Comparison of ENCODE assay signal across 26 mouse cellular contexts in genomic region chr3:143806940-143807339, GRCm38 (mm10).
DNase-seq lines count a peak whose midpoint lies in the region; ATAC-seq lines count a peak whose summit lies in the region.
"Had no signal": no experiment of that assay in that cellular context is flagged by ENCODE, and none has a peak within 500 bp of the region (broad histone marks: within the 10 kb centered on the region; RNA-seq: fewer than 3 reads in every experiment).

No protein-coding gene starts in this region.

- H3K27ac ChIP-seq in lung, embryonic 15.5 days, result peak overlapping the region; percentile 73
- H3K27ac ChIP-seq in kidney, embryonic 15.5 days, result peak overlapping the region; percentile 69
- H3K27ac ChIP-seq in stomach, embryonic 15.5 days, result peak overlapping the region; percentile 35; the same call in 1 of the 2 replicates
- H3K27ac ChIP-seq: embryonic facial prominence, embryonic 13.5 days; heart, embryonic 10.5 days; heart, embryonic 15.5 days; layer of hippocampus, adult 2 months; left cerebral cortex, adult 2 months; liver, embryonic 15.5 days; midbrain, embryonic 12.5 days; neural tube, embryonic 12.5 days had no signal

- H3K36me3 ChIP-seq in lung, embryonic 15.5 days, result no peaks in the 10 kb centered on the region
- H3K36me3 ChIP-seq in kidney, embryonic 15.5 days, result no peaks in the 10 kb centered on the region
- H3K36me3 ChIP-seq in stomach, embryonic 15.5 days, result no peaks in the 10 kb centered on the region
- H3K36me3 ChIP-seq: embryonic facial prominence, embryonic 13.5 days; heart, embryonic 10.5 days; heart, embryonic 15.5 days; limb, embryonic 12.5 days; liver, embryonic 15.5 days; midbrain, embryonic 12.5 days; neural tube, embryonic 12.5 days had no signal

- peak; percentile 46; the same call in 1 of the 2 replicates for ATAC-seq in lung, embryonic 15.5 days (ENCODE audit: borderline replicate concordance, extremely low read depth, low FRiP score, low TSS enrichment)
- ATAC-seq in kidney, embryonic 15.5 days (replicated peaks; ENCODE audit: low FRiP score), result peak; percentile 12; the same call in 1 of the 2 replicates
- peak; percentile 70 for ATAC-seq in stomach, embryonic 15.5 days (ENCODE audit: insufficient read depth, low FRiP score, low read depth)
- ATAC-seq: CD4-positive, CD25-positive, alpha-beta regulatory T cell, adult 4 months; forebrain, embryonic 16.5 days; hindbrain, embryonic 16.5 days had no signal

- peak; percentile 19 for DNase-seq in kidney, adult 18-20 months
- DNase-seq in kidney, postnatal 14 days, result no peak
- DNase-seq in lung, postnatal 36 days, result no peak
- DNase-seq in frontal cortex, postnatal 10 days (ENCODE audit: low spot score in 2 of 2), result no peak
- DNase-seq: cerebellum, adult 11 months; cerebellum, adult 9-11 months; right cerebral cortex, postnatal 4 days; thymus, adult 18-20 months; thymus, postnatal 25 days had no signal

- no peaks in the 10 kb centered on the region for H3K27me3 ChIP-seq in lung, embryonic 15.5 days
- H3K27me3 ChIP-seq in kidney, embryonic 15.5 days, result no peaks in the 10 kb centered on the region
- H3K27me3 ChIP-seq in stomach, embryonic 15.5 days (replicated peaks), result no peaks in the 10 kb centered on the region
- H3K27me3 ChIP-seq: heart, embryonic 15.5 days; liver, embryonic 15.5 days; megakaryocyte, embryonic 14.5 days; midbrain, embryonic 12.5 days; neural tube, embryonic 12.5 days had no signal

- 41% methylated on average over 3 of the region's 3 CpGs for WGBS in lung, embryonic 15.5 days
- 54% methylated on average over 3 of the region's 3 CpGs for WGBS in kidney, embryonic 15.5 days
- WGBS in stomach, embryonic 15.5 days, result 57% methylated on average over 3 of the region's 3 CpGs

- H3K9me3 ChIP-seq in lung, embryonic 15.5 days, result no peaks in the 10 kb centered on the region
- no peaks in the 10 kb centered on the region for H3K9me3 ChIP-seq in kidney, embryonic 15.5 days (replicated peaks)
- no peaks in the 10 kb centered on the region for H3K9me3 ChIP-seq in stomach, embryonic 15.5 days
- H3K9me3 ChIP-seq: embryonic facial prominence, embryonic 13.5 days; heart, embryonic 10.5 days; heart, embryonic 15.5 days; limb, embryonic 12.5 days; liver, embryonic 15.5 days; midbrain, embryonic 12.5 days; neural tube, embryonic 12.5 days had no signal

- H3K9ac ChIP-seq in lung, embryonic 15.5 days, result no peak overlapping the region
- no peak overlapping the region for H3K9ac ChIP-seq in kidney, embryonic 15.5 days
- H3K9ac ChIP-seq in stomach, embryonic 15.5 days, result no peak overlapping the region
- H3K9ac ChIP-seq: embryonic facial prominence, embryonic 13.5 days; heart, embryonic 15.5 days; limb, embryonic 12.5 days; liver, embryonic 15.5 days; midbrain, embryonic 12.5 days; neural tube, embryonic 12.5 days had no signal

- H3K4me3 ChIP-seq in lung, embryonic 15.5 days, result no peak overlapping the region
- no peak overlapping the region for H3K4me3 ChIP-seq in kidney, embryonic 15.5 days (replicated peaks)
- no peak overlapping the region for H3K4me3 ChIP-seq in stomach, embryonic 15.5 days (replicated peaks)
- H3K4me3 ChIP-seq: embryonic facial prominence, embryonic 13.5 days; heart, embryonic 10.5 days; heart, embryonic 15.5 days; layer of hippocampus, adult 2 months; left cerebral cortex, adult 2 months; limb, embryonic 12.5 days; liver, embryonic 15.5 days; megakaryocyte, embryonic 14.5 days; midbrain, embryonic 12.5 days; myocyte; neural tube, embryonic 12.5 days had no signal

- no peaks in the 10 kb centered on the region for H3K4me1 ChIP-seq in lung, embryonic 15.5 days
- H3K4me1 ChIP-seq in kidney, embryonic 15.5 days, result 0 out of 2 replicates have a peak, but pooled peaks cover 6% of the 10 kb centered on the region
- no peaks in the 10 kb centered on the region for H3K4me1 ChIP-seq in stomach, embryonic 15.5 days
- H3K4me1 ChIP-seq: embryonic facial prominence, embryonic 13.5 days; heart, embryonic 10.5 days; heart, embryonic 15.5 days; liver, embryonic 15.5 days; megakaryocyte, embryonic 14.5 days; midbrain, embryonic 12.5 days; neural tube, embryonic 12.5 days had no signal

- H3K4me2 ChIP-seq in lung, embryonic 15.5 days, result no peak overlapping the region
- H3K4me2 ChIP-seq in kidney, embryonic 15.5 days, result no peak overlapping the region
- H3K4me2 ChIP-seq in stomach, embryonic 15.5 days, result no peak overlapping the region
- H3K4me2 ChIP-seq: embryonic facial prominence, embryonic 13.5 days; heart, embryonic 15.5 days; limb, embryonic 12.5 days; liver, embryonic 15.5 days; midbrain, embryonic 12.5 days; neural tube, embryonic 12.5 days had no signal

Comparison
In these comparisons a context has a peak if more than half of its experiments do, and no peak if none do; other contexts are left out.
1. ATAC-seq: peak in every context shown above with its lines; median percentile 70 in stomach, embryonic 15.5 days; 46 in lung, embryonic 15.5 days; 12 in kidney, embryonic 15.5 days.